In genomic region chr3:137942098-137942622, GRCm38 (mm10) we compare ENCODE assay signal across 16 mouse cellular contexts.
"Had no signal": no experiment of that assay in that cellular context is flagged by ENCODE, and none has a peak within 500 bp of the region (broad histone marks: within the 10 kb centered on the region; RNA-seq: fewer than 3 reads in every experiment).

No protein-coding gene starts in this region.

- H3K4me2 ChIP-seq: limb, embryonic 12.5 days; lung, embryonic 15.5 days; midbrain, embryonic 11.5 days; neural tube, embryonic 13.5 days had no signal

- ATAC-seq: midbrain, embryonic 16.5 days had no signal

- DNase-seq: kidney, adult 11 months; kidney, adult 9 months; kidney, postnatal 10 days; kidney, postnatal 4 days; lung, postnatal 14 days; right cerebral cortex, postnatal 14 days; thymus, adult 2 months; thymus, postnatal 25 days had no signal

- H3K27me3 ChIP-seq: limb, embryonic 12.5 days; lung, embryonic 15.5 days; megakaryocyte, embryonic 14.5 days; neural tube, embryonic 13.5 days had no signal

- H3K4me3 ChIP-seq: layer of hippocampus, adult 2 months; limb, embryonic 12.5 days; lung, embryonic 15.5 days; megakaryocyte, embryonic 14.5 days; neural tube, embryonic 13.5 days had no signal

- H3K36me3 ChIP-seq: limb, embryonic 12.5 days; lung, embryonic 15.5 days; neural tube, embryonic 13.5 days had no signal

- H3K9me3 ChIP-seq: limb, embryonic 12.5 days; lung, embryonic 15.5 days; megakaryocyte, embryonic 14.5 days; neural tube, embryonic 13.5 days had no signal

- H3K4me1 ChIP-seq: limb, embryonic 12.5 days; neural tube, embryonic 13.5 days had no signal

- H3K9ac ChIP-seq: limb, embryonic 12.5 days; lung, embryonic 15.5 days; neural tube, embryonic 13.5 days had no signal

- H3K27ac ChIP-seq: layer of hippocampus, adult 2 months; limb, embryonic 12.5 days; lung, embryonic 15.5 days; macrophage; neural tube, embryonic 13.5 days had no signal
